ENCODE assay signal across 9 mouse cellular contexts in genomic region chr7:100461621-100462151, GRCm38 (mm10). TPM values are rescaled to one million over a fixed set of nuclear protein-coding genes. Genes with fewer than 3 reads are reported as not detected.
DNase-seq lines count a peak whose midpoint lies in the region; ATAC-seq lines count a peak whose summit lies in the region.
"Had no signal": no experiment of that assay in that cellular context is flagged by ENCODE, and none has a peak within 500 bp of the region (broad histone marks: within the 10 kb centered on the region; RNA-seq: fewer than 3 reads in every experiment).

No protein-coding gene starts in this region.

- peaks cover 50% of the 10 kb centered on the region for H3K4me1 ChIP-seq in liver, embryonic 11.5 days (replicated peaks; ENCODE audit: control insufficient read depth, insufficient read depth, low read length)
- no peaks in the 10 kb centered on the region for H3K4me1 ChIP-seq in forebrain, embryonic 10.5 days

- H3K4me3 ChIP-seq in liver, embryonic 11.5 days (ENCODE audit: low read depth, low read length): no peak overlapping the region
- no peak overlapping the region for H3K4me3 ChIP-seq in forebrain, embryonic 10.5 days

- peak; percentile 47 to 55; a peak in 3 of 4 replicates for ATAC-seq in hematopoietic stem cell, adult 5-6 weeks (replicated peaks in 1 of 2; ENCODE audit: insufficient read depth in 1 of 2, low FRiP score in 2 of 2, low TSS enrichment in 1 of 2, low read depth in 1 of 2, poor library complexity in 2 of 2, severe bottlenecking in 2 of 2)
- no peak for ATAC-seq in liver, embryonic 11.5 days (replicated peaks; ENCODE audit: low FRiP score)

- no peak overlapping the region for H3K9ac ChIP-seq in liver, embryonic 11.5 days (ENCODE audit: low read depth, low read length)

- H3K27me3 ChIP-seq in liver, embryonic 11.5 days (replicated peaks; ENCODE audit: control insufficient read depth, insufficient read depth, low read length): no peaks in the 10 kb centered on the region
- no peaks in the 10 kb centered on the region for H3K27me3 ChIP-seq in forebrain, embryonic 10.5 days (ENCODE audit: poor library complexity, severe bottlenecking)

- H3K9me3 ChIP-seq in liver, embryonic 11.5 days (ENCODE audit: control insufficient read depth, low read length): no peaks in the 10 kb centered on the region
- H3K9me3 ChIP-seq in forebrain, embryonic 10.5 days: no peaks in the 10 kb centered on the region

- peaks cover 8% of the 10 kb centered on the region; the same call in 1 of the 2 replicates for H3K36me3 ChIP-seq in liver, embryonic 11.5 days (ENCODE audit: control insufficient read depth, insufficient read depth, low read length)
- H3K36me3 ChIP-seq in forebrain, embryonic 10.5 days (replicated peaks): peaks cover 96% of the 10 kb centered on the region

- H3K4me2 ChIP-seq in liver, embryonic 11.5 days: no peak overlapping the region

- peak overlapping the region; percentile 87; the same call in 1 of the 2 replicates for H3K27ac ChIP-seq in liver, embryonic 11.5 days (ENCODE audit: low read depth, low read length)
- no peak overlapping the region for H3K27ac ChIP-seq in forebrain, embryonic 10.5 days

- peak; percentile 44 to 58 for DNase-seq in spleen, postnatal 36 days (ENCODE audit: low spot score in 2 of 2)
- DNase-seq in spleen, postnatal 4 days (ENCODE audit: low spot score in 2 of 2): no peak
- peak; percentile 61 for DNase-seq in fibroblast of lung, adult 2 months (ENCODE audit: low read depth)
- DNase-seq in liver, embryonic 11.5 days (ENCODE audit: low spot score): no peak
- peak; percentile 62 for DNase-seq in right cerebral cortex, postnatal 25 days
- DNase-seq in c-Kit-positive CD71-positive TER-119-positive erythroid progenitor cells, embryonic 14.5 days (ENCODE audit: low spot score): no peak
- no peak for DNase-seq in forebrain, embryonic 10.5 days (ENCODE audit: extremely low spot score, low spot score)

- WGBS in liver, embryonic 11.5 days: 69% methylated on average over 6 of the region's 6 CpGs
- WGBS in forebrain, embryonic 10.5 days: 89% methylated on average over 6 of the region's 6 CpGs

RNA-seq across cellular contexts. Expression of gene Ucp3, which starts 11.1 kb away (rescaled TPM):
- total RNA-seq in hematopoietic stem cell, adult 5-6 weeks (2017): not detected in 2 replicates
- polyA plus RNA-seq in liver, embryonic 11.5 days (2014; fragmentation: Nextera tagmentation; extraction: Ambion mirVana): not detected in 2 replicates
- not detected in 2 replicates for polyA plus RNA-seq in forebrain, embryonic 10.5 days (2016; fragmentation: Nextera tagmentation; extraction: Ambion mirVana)
- polyA plus RNA-seq: limb, embryonic 11.5 days had no signal

RNA-seq across cellular contexts. Expression of gene Ucp2, which starts 31.5 kb away (rescaled TPM):
- total RNA-seq in hematopoietic stem cell, adult 5-6 weeks (2017): 97.0 and 115 TPM in 2 replicates
- 487 and 491 TPM in 2 replicates for polyA plus RNA-seq in liver, embryonic 11.5 days (2014; fragmentation: Nextera tagmentation; extraction: Ambion mirVana)
- polyA plus RNA-seq in forebrain, embryonic 10.5 days (2016; fragmentation: Nextera tagmentation; extraction: Ambion mirVana): 78.7 and 93.9 TPM in 2 replicates

RNA-seq across cellular contexts. Expression of gene Dnajb13, which starts 53.1 kb away (rescaled TPM):
- total RNA-seq in hematopoietic stem cell, adult 5-6 weeks (2017): 0.25 and 0.38 TPM in 2 replicates
- polyA plus RNA-seq in liver, embryonic 11.5 days (2014; fragmentation: Nextera tagmentation; extraction: Ambion mirVana): 1.2 and 1.6 TPM in 2 replicates
- 0.26 and 0.30 TPM in 2 replicates for polyA plus RNA-seq in forebrain, embryonic 10.5 days (2016; fragmentation: Nextera tagmentation; extraction: Ambion mirVana)

Comparison
In these comparisons a context has a peak if more than half of its experiments do, and no peak if none do; other contexts are left out.
1. DNase-seq: peak in spleen, postnatal 36 days (2 of 2), fibroblast of lung, adult 2 months (single experiment) and right cerebral cortex, postnatal 25 days (single experiment); none in spleen, postnatal 4 days (0 of 2), liver, embryonic 11.5 days (single experiment), c-Kit-positive CD71-positive TER-119-positive erythroid progenitor cells, embryonic 14.5 days (single experiment) and forebrain, embryonic 10.5 days (single experiment).